15 mouse cellular contexts compared by ENCODE assay signal in genomic region chr3:148981776-148982175, GRCm38 (mm10). TPM values are rescaled to one million over a fixed set of nuclear protein-coding genes. Genes with fewer than 3 reads are reported as not detected.
DNase-seq lines count a peak whose midpoint lies in the region; ATAC-seq and TF ChIP-seq lines count a peak whose summit lies in the region.
"Had no signal": no experiment of that assay in that cellular context is flagged by ENCODE, and none has a peak within 500 bp of the region (broad histone marks: within the 10 kb centered on the region; RNA-seq: fewer than 3 reads in every experiment).

No protein-coding gene starts in this region.

- no peak for ATAC-seq in neural tube, embryonic 12.5 days (ENCODE audit: low FRiP score, low read depth)
- ATAC-seq in kidney, postnatal 0 days (replicated peaks; ENCODE audit: low FRiP score, low read depth), result no peak
- no peak for ATAC-seq in erythroid progenitor cell, adult 5-6 weeks (replicated peaks; ENCODE audit: low FRiP score, poor library complexity, severe bottlenecking)
- ATAC-seq in frontal cortex, adult (ENCODE audit: low TSS enrichment), result no peak

- no peak overlapping the region for H3K9ac ChIP-seq in neural tube, embryonic 12.5 days
- no peak overlapping the region for H3K9ac ChIP-seq in kidney, postnatal 0 days (ENCODE audit: low read depth, low read length)
- H3K9ac ChIP-seq: liver, embryonic 14.5 days had no signal

- peaks cover 38% of the 10 kb centered on the region for H3K4me1 ChIP-seq in neural tube, embryonic 12.5 days
- peaks cover 8% of the 10 kb centered on the region for H3K4me1 ChIP-seq in kidney, postnatal 0 days (replicated peaks; ENCODE audit: insufficient read depth, low read length)

- H3K27me3 ChIP-seq in neural tube, embryonic 12.5 days (replicated peaks), result no peaks in the 10 kb centered on the region
- no peaks in the 10 kb centered on the region for H3K27me3 ChIP-seq in kidney, postnatal 0 days (ENCODE audit: insufficient read depth, low read length)

- WGBS in neural tube, embryonic 12.5 days, result 47% methylated on average over 8 of the region's 8 CpGs
- 19% methylated on average over 8 of the region's 8 CpGs for WGBS in kidney, postnatal 0 days

- H3K36me3 ChIP-seq in neural tube, embryonic 12.5 days, result no peaks in the 10 kb centered on the region
- no peaks in the 10 kb centered on the region for H3K36me3 ChIP-seq in kidney, postnatal 0 days (ENCODE audit: insufficient read depth, low read length)

- peak; percentile 63 to 64 for DNase-seq in heart, adult 18-20 months
- no peak for DNase-seq in heart, postnatal 25 days (ENCODE audit: low spot score)
- DNase-seq in neural tube, embryonic 10.5 days (ENCODE audit: extremely low spot score, low spot score), result no peak
- DNase-seq in kidney, postnatal 0 days (ENCODE audit: low spot score), result peak; percentile 43
- no peak for DNase-seq in ovary, adult 18-20 months (ENCODE audit: low spot score)
- DNase-seq: adrenal gland, adult 8-10 months; B cell, adult 2 months; cerebellum, adult 2 months; right cerebral cortex, postnatal 25 days had no signal

- no peak overlapping the region for H3K4me3 ChIP-seq in neural tube, embryonic 12.5 days
- H3K4me3 ChIP-seq in kidney, postnatal 0 days (replicated peaks; ENCODE audit: low read depth, low read length), result no peak overlapping the region
- H3K4me3 ChIP-seq: erythroblast, embryonic 14.5 days had no signal

- intact Hi-C loops in heart, postnatal 25 days (cut with DNase I), result loop anchor here (10.0 kb wide), 1 partner anchor 297 kb away; no protein-coding TSS in a partner anchor

- H3K27ac ChIP-seq in neural tube, embryonic 12.5 days, result no peak overlapping the region
- no peak overlapping the region for H3K27ac ChIP-seq in kidney, postnatal 0 days
- H3K27ac ChIP-seq: liver, embryonic 14.5 days; stomach, postnatal 0 days had no signal

- no peak for TF ChIP-seq CTCF in kidney, postnatal 0 days (IDR thresholded peaks at IDR 0.05; ENCODE audit: low read depth)

- H3K9me3 ChIP-seq in neural tube, embryonic 12.5 days, result no peaks in the 10 kb centered on the region
- no peaks in the 10 kb centered on the region for H3K9me3 ChIP-seq in kidney, postnatal 0 days (replicated peaks; ENCODE audit: low read length)

- H3K4me2 ChIP-seq in neural tube, embryonic 12.5 days (replicated peaks), result peak overlapping the region; percentile 18
- no peak overlapping the region for H3K4me2 ChIP-seq in kidney, postnatal 0 days (ENCODE audit: low read length)

RNA-seq across cellular contexts. Expression of gene Adgrl2, which starts 8.6 kb away (rescaled TPM):
- 10 to 100 TPM; 45.9 to 50.0 TPM for total RNA-seq in heart, adult 18-20 months (2021)
- 10 to 100 TPM; 57.2 to 57.6 TPM for total RNA-seq in heart, postnatal 25 days (2021)
- polyA plus RNA-seq in neural tube, embryonic 12.5 days (2016; fragmentation: Nextera tagmentation; extraction: Ambion mirVana), result 100 and 102 TPM in 2 replicates
- polyA plus RNA-seq in kidney, postnatal 0 days (2015; fragmentation: Nextera tagmentation; extraction: Ambion mirVana), result 41.8 and 42.5 TPM in 2 replicates
- total RNA-seq in erythroid progenitor cell, adult 5-6 weeks (2015; ENCODE audit: low replicate concordance), result 2.2 and 6.7 TPM in 2 replicates
- total RNA-seq in erythroid progenitor cell, adult 5-6 weeks (2017; ENCODE audit: low replicate concordance), result 1.2 and 1.8 TPM in 2 replicates

Comparison
In these comparisons a context has a peak if more than half of its experiments do, and no peak if none do; other contexts are left out.
1. DNase-seq: peak in heart, adult 18-20 months (2 of 2) and kidney, postnatal 0 days (single experiment); none in heart, postnatal 25 days (single experiment), neural tube, embryonic 10.5 days (single experiment) and ovary, adult 18-20 months (single experiment).
2. RNA of gene Adgrl2, which starts 8.6 kb away (total RNA-seq): 57.2 to 57.6 TPM in heart, postnatal 25 days and 45.9 to 50.0 TPM in heart, adult 18-20 months; 1.2 to 6.7 TPM in erythroid progenitor cell, adult 5-6 weeks; every median in the first group is over 4 times any median in the second.